Mouse (Mus musculus) thymus, postnatal 14 days (tissue): ENCODE measurements around the gene Gm21731.
A peak's percentile ranks its signal among the peaks of the same experiment; 100 is the strongest.
"Not testable (repeated sequence)": the region's sequence is repeated elsewhere in the genome, so short reads cannot be mapped to it uniquely, and the experiment has no call there.

ENCODE experiments used
- DNase-seq: peaks from one replicate; pipeline ENCODE4 v3.0.0; 2021

Gm21731 gene

GRCm38 (mm10) chr13:120238811-120239210, at the start of gene Gm21731:
Gene Gm21731 (plus strand): TSS chr13:120239111.
- not testable (repeated sequence) for DNase-seq

GRCm38 (mm10) chr13:120196189-120196821, 42.6 kb upstream of the Gm21731 start:
- not testable (repeated sequence) for DNase-seq

GRCm38 (mm10) chr13:120215847-120216246, 23.1 kb upstream of the Gm21731 start, which contains the start of gene Gm21762:
Gene Gm21762 (minus strand): TSS chr13:120215947.
- DNase-seq = not testable (repeated sequence)

- peak; percentile 5 for DNase-seq
These were observed 18.0 kb upstream of the Gm21731 start for GRCm38 (mm10) chr13:120220922-120221321.

- not testable (repeated sequence) for DNase-seq
These were observed 15.8 kb upstream of the Gm21731 start for GRCm38 (mm10) chr13:120223012-120223659.

- not testable (repeated sequence) for DNase-seq
These were observed 7.1 kb upstream of the Gm21731 start for GRCm38 (mm10) chr13:120231798-120232197.

GRCm38 (mm10) chr13:120232447-120233049, 6.4 kb upstream of the Gm21731 start:
- DNase-seq = peak; percentile 3

GRCm38 (mm10) chr13:120251208-120251924, 12.5 kb downstream of the Gm21731 start:
- DNase-seq = not testable (repeated sequence)

- not testable (repeated sequence) for DNase-seq
These were observed 20.1 kb downstream of the Gm21731 start for GRCm38 (mm10) chr13:120258817-120259658.

GRCm38 (mm10) chr13:120259718-120260117, 20.8 kb downstream of the Gm21731 start:
- DNase-seq = not testable (repeated sequence)

- not testable (repeated sequence) for DNase-seq
These were observed 24.0 kb downstream of the Gm21731 start, which contains the start of gene AF067061 for GRCm38 (mm10) chr13:120262870-120263269. Gene AF067061 (plus strand): TSS chr13:120263114.

- not testable (repeated sequence) for DNase-seq
These were observed 38.9 kb downstream of the Gm21731 start for GRCm38 (mm10) chr13:120277837-120278236.

- no peak for DNase-seq
These were observed 39.9 kb downstream of the Gm21731 start for GRCm38 (mm10) chr13:120278784-120279183.
